Mouse (Mus musculus): ENCODE data around the gene BC029722. TPM values are rescaled to one million over a fixed set of nuclear protein-coding genes. Genes with fewer than 3 reads are reported as not detected.

The BC029722 gene
- polyA plus RNA-seq (2011; ENCODE audit: insufficient read length, low read depth, missing spikeins), result 35.2 and 46.7 TPM in 2 replicates

GRCm38 (mm10) chr2:155819392-155819448 is at the start of gene BC029722:
Gene BC029722, minus strand, starts transcription at chr2:155819426.
- H3K27ac ChIP-seq (ENCODE audit: insufficient read depth, low read length), result peak within 1 kb of the TSS; percentile 79

GRCm38 (mm10) chr2:155868320-155868719 is 49.1 kb upstream of the BC029722 start:
- no peak overlapping the region for H3K27ac ChIP-seq (ENCODE audit: insufficient read depth, low read length)
- H3K4me1 ChIP-seq (ENCODE audit: control insufficient read depth, insufficient read depth, low read length), result peaks cover 3% of the 10 kb centered on the region
- H3K4me3 ChIP-seq (ENCODE audit: insufficient read depth, low read length), result no peak overlapping the region
- TF ChIP-seq POLR2A (IDR thresholded peaks at IDR 0.05; ENCODE audit: low read depth, low read length) (no peak), CTCF (IDR thresholded peaks at IDR 0.05; ENCODE audit: borderline replicate concordance, insufficient read depth, low read length) (no peak)

More at GRCm38 (mm10) chr2:155819392-155819448, at the start of gene BC029722:
- Histone ChIP-seq H3K4me1 (ENCODE audit: control insufficient read depth, insufficient read depth, low read length) (peaks cover 11% of the 10 kb centered on the region; the same call in 1 of the 2 replicates), H3K4me3 (ENCODE audit: insufficient read depth, low read length) (peak within 1 kb of the TSS; percentile 58)
- TF ChIP-seq CTCF (IDR thresholded peaks at IDR 0.05; ENCODE audit: borderline replicate concordance, insufficient read depth, low read length) (no peak), POLR2A (IDR thresholded peaks at IDR 0.05; ENCODE audit: low read depth, low read length) (no peak; the same call in 1 of the 2 replicates)

GRCm38 (mm10) chr2:155863301-155863867 is 44.2 kb upstream of the BC029722 start:
- Histone ChIP-seq H3K27ac (ENCODE audit: insufficient read depth, low read length) (no peak overlapping the region), H3K4me1 (ENCODE audit: control insufficient read depth, insufficient read depth, low read length) (peaks cover 2% of the 10 kb centered on the region; the same call in 1 of the 2 replicates), H3K4me3 (ENCODE audit: insufficient read depth, low read length) (no peak overlapping the region)
- TF ChIP-seq CTCF (IDR thresholded peaks at IDR 0.05; ENCODE audit: borderline replicate concordance, insufficient read depth, low read length) (no peak), POLR2A (IDR thresholded peaks at IDR 0.05; ENCODE audit: low read depth, low read length) (no peak)

GRCm38 (mm10) chr2:155862573-155863300 is 43.5 kb upstream of the BC029722 start:
- Histone ChIP-seq H3K4me1 (ENCODE audit: control insufficient read depth, insufficient read depth, low read length) (peaks cover 2% of the 10 kb centered on the region; the same call in 1 of the 2 replicates), H3K27ac (ENCODE audit: insufficient read depth, low read length) (no peak overlapping the region), H3K4me3 (ENCODE audit: insufficient read depth, low read length) (no peak overlapping the region)
- no peak for TF ChIP-seq CTCF (IDR thresholded peaks at IDR 0.05; ENCODE audit: borderline replicate concordance, insufficient read depth, low read length)
- TF ChIP-seq POLR2A (IDR thresholded peaks at IDR 0.05; ENCODE audit: low read depth, low read length), result no peak

GRCm38 (mm10) chr2:155861581-155861980 is 42.4 kb upstream of the BC029722 start:
- no peak for TF ChIP-seq CTCF (IDR thresholded peaks at IDR 0.05; ENCODE audit: borderline replicate concordance, insufficient read depth, low read length)
- H3K4me3 ChIP-seq (ENCODE audit: insufficient read depth, low read length), result no peak overlapping the region
- H3K4me1 ChIP-seq (ENCODE audit: control insufficient read depth, insufficient read depth, low read length), result peaks cover 2% of the 10 kb centered on the region; the same call in 1 of the 2 replicates
- H3K27ac ChIP-seq (ENCODE audit: insufficient read depth, low read length), result no peak overlapping the region

GRCm38 (mm10) chr2:155860102-155860501 is 40.9 kb upstream of the BC029722 start:
- TF ChIP-seq CTCF (IDR thresholded peaks at IDR 0.05; ENCODE audit: borderline replicate concordance, insufficient read depth, low read length) (no peak), POLR2A (IDR thresholded peaks at IDR 0.05; ENCODE audit: low read depth, low read length) (no peak)
- H3K27ac ChIP-seq (ENCODE audit: insufficient read depth, low read length), result no peak overlapping the region
- H3K4me1 ChIP-seq (ENCODE audit: control insufficient read depth, insufficient read depth, low read length), result peaks cover 2% of the 10 kb centered on the region; the same call in 1 of the 2 replicates
- no peak overlapping the region for H3K4me3 ChIP-seq (ENCODE audit: insufficient read depth, low read length)

GRCm38 (mm10) chr2:155852536-155852935 is 33.3 kb upstream of the BC029722 start:
- Histone ChIP-seq H3K4me1 (ENCODE audit: control insufficient read depth, insufficient read depth, low read length) (peaks cover 1% of the 10 kb centered on the region; the same call in 1 of the 2 replicates), H3K27ac (ENCODE audit: insufficient read depth, low read length) (no peak overlapping the region), H3K4me3 (ENCODE audit: insufficient read depth, low read length) (no peak overlapping the region)
- TF ChIP-seq CTCF (IDR thresholded peaks at IDR 0.05; ENCODE audit: borderline replicate concordance, insufficient read depth, low read length), result no peak
- no peak for TF ChIP-seq POLR2A (IDR thresholded peaks at IDR 0.05; ENCODE audit: low read depth, low read length)

- TF ChIP-seq POLR2A (IDR thresholded peaks at IDR 0.05; ENCODE audit: low read depth, low read length) (no peak), CTCF (IDR thresholded peaks at IDR 0.05; ENCODE audit: borderline replicate concordance, insufficient read depth, low read length) (no peak)
- H3K4me1 ChIP-seq (ENCODE audit: control insufficient read depth, insufficient read depth, low read length), result peaks cover 14% of the 10 kb centered on the region
- peak overlapping the region; percentile 60 for H3K27ac ChIP-seq (ENCODE audit: insufficient read depth, low read length)
- H3K4me3 ChIP-seq (ENCODE audit: insufficient read depth, low read length), result no peak overlapping the region
Measured at GRCm38 (mm10) chr2:155850120-155850519, 30.9 kb upstream of the BC029722 start.

GRCm38 (mm10) chr2:155849464-155849863 is 30.2 kb upstream of the BC029722 start:
- H3K4me1 ChIP-seq (ENCODE audit: control insufficient read depth, insufficient read depth, low read length), result peaks cover 14% of the 10 kb centered on the region
- H3K4me3 ChIP-seq (ENCODE audit: insufficient read depth, low read length), result no peak overlapping the region
- TF ChIP-seq CTCF (IDR thresholded peaks at IDR 0.05; ENCODE audit: borderline replicate concordance, insufficient read depth, low read length) (no peak), POLR2A (IDR thresholded peaks at IDR 0.05; ENCODE audit: low read depth, low read length) (no peak)
- H3K27ac ChIP-seq (ENCODE audit: insufficient read depth, low read length), result 0 out of 2 replicates have a peak overlapping the region, but pooled peaks have one; percentile 4

GRCm38 (mm10) chr2:155848291-155848690 is 29.1 kb upstream of the BC029722 start:
- peaks cover 14% of the 10 kb centered on the region for H3K4me1 ChIP-seq (ENCODE audit: control insufficient read depth, insufficient read depth, low read length)
- no peak overlapping the region for H3K4me3 ChIP-seq (ENCODE audit: insufficient read depth, low read length)
- H3K27ac ChIP-seq (ENCODE audit: insufficient read depth, low read length), result no peak overlapping the region
- TF ChIP-seq CTCF (IDR thresholded peaks at IDR 0.05; ENCODE audit: borderline replicate concordance, insufficient read depth, low read length) (peak; percentile 84), POLR2A (IDR thresholded peaks at IDR 0.05; ENCODE audit: low read depth, low read length) (no peak)
